Mouse (Mus musculus) embryonic fibroblast, embryonic 13.5 days (primary cell): ENCODE measurements around the gene Yars.

ENCODE experiments used
- CTCF ChIP-seq: IDR thresholded peaks from 2 replicates; pipeline ENCODE4 v1.5.1; 2011; ENCODE audit warnings: mild to moderate bottlenecking, control low read depth, low read length, moderate library complexity, borderline replicate concordance; ENCODE audit not compliant: insufficient read depth
- POLR2A ChIP-seq: IDR thresholded peaks from 2 replicates; pipeline ENCODE4 v1.6.1; 2011; ENCODE audit warnings: low read depth, mild to moderate bottlenecking, control low read depth, low read length, moderate library complexity

DNA sequence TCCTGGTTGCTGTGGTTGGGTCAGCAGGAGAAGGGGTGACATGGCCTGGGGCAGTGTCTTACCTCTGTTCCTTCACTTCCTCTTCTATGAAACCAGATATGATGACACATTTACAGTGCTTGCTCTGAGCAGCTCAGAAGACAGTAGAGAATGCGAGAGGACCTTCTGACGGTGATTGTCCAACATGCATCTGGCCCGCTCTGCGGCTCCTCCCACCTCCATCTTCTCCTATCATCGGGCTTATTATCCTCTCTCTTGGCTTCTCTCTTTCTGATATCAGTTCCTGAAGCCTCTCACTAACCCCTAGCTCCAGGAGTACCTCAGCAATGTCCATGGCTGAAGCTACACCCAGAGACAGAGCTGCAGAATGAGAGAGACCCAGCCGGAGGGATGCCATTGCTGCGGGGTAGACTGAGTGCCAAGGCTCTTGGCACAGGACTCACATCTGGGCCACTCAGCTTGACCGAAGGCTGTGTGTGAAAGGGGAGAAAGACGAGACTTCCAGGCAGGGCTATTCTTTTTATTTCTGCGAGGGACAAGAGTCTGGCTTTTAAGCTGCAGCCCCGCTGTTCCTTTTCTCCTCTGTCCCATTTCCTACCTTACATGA, 47.0 kb upstream of the Yars start:
- TF ChIP-seq POLR2A (no peak), CTCF (no peak)
